Mouse (Mus musculus): ENCODE measurements around the gene Atpaf2. TPM values are rescaled to one million over a fixed set of nuclear protein-coding genes. Genes with fewer than 3 reads are reported as not detected.
A peak's percentile ranks its signal among the peaks of the same experiment; 100 is the strongest.

The Atpaf2 gene
- polyA plus RNA-seq, 1 experiment from 2014 or later: 54.8 TPM

DNA sequence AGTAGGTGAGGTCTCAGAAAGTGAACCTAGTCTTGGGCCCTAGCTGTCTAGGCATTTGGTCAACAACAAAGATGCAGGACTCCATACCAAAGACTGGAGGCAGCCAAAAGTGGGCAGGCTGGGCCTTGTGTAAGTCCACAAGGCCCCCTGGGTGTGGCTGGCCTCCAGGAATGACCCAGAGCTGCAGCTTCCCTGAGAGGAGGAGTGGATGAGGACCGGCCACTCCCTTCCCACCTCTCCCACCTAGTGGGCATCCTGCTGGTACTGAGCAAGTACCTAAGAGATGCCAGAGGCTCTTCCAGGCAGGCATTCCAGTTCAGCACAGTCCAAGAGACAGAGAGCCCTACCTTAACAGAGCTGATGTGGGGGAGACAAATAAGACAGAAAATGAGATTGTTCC lies 58.3 kb downstream of the Atpaf2 start:
- no peaks in the 10 kb centered on the region for H3K36me3 ChIP-seq
- H3K4me2 ChIP-seq (replicated peaks): no peak overlapping the region
- no peaks in the 10 kb centered on the region for H3K4me1 ChIP-seq
- no peak overlapping the region for H3K9ac ChIP-seq
- H3K27me3 ChIP-seq: no peaks in the 10 kb centered on the region
- 68% methylated on average over 1 of the region's 1 CpGs for WGBS
- H3K9me3 ChIP-seq: no peaks in the 10 kb centered on the region
- no peak for ATAC-seq (ENCODE audit: low FRiP score, low read depth)
- H3K4me3 ChIP-seq: no peak overlapping the region
- H3K27ac ChIP-seq: no peak overlapping the region

GRCm38 (mm10) chr11:60359138-60359537 lies 59.1 kb downstream of the Atpaf2 start:
- ATAC-seq (ENCODE audit: low FRiP score, low read depth): no peak
- 76% methylated on average over 5 of the region's 5 CpGs for WGBS
- no peak overlapping the region for H3K9ac ChIP-seq
- no peak overlapping the region for H3K4me3 ChIP-seq
- H3K4me1 ChIP-seq: no peaks in the 10 kb centered on the region
- H3K27me3 ChIP-seq: no peaks in the 10 kb centered on the region
- H3K4me2 ChIP-seq (replicated peaks): no peak overlapping the region
- no peak overlapping the region for H3K27ac ChIP-seq
- no peaks in the 10 kb centered on the region for H3K36me3 ChIP-seq
- H3K9me3 ChIP-seq: no peaks in the 10 kb centered on the region

- Histone ChIP-seq H3K4me2 (replicated peaks) (no peak overlapping the region), H3K9me3 (no peaks in the 10 kb centered on the region), H3K9ac (no peak overlapping the region), H3K4me1 (no peaks in the 10 kb centered on the region), H3K4me3 (no peak overlapping the region), H3K36me3 (no peaks in the 10 kb centered on the region), H3K27ac (no peak overlapping the region), H3K27me3 (no peaks in the 10 kb centered on the region)
- no peak for ATAC-seq (ENCODE audit: low FRiP score, low read depth)
- 81% methylated on average over 7 of the region's 7 CpGs for WGBS
Observed at GRCm38 (mm10) chr11:60358548-60358947, 59.7 kb downstream of the Atpaf2 start.

DNA sequence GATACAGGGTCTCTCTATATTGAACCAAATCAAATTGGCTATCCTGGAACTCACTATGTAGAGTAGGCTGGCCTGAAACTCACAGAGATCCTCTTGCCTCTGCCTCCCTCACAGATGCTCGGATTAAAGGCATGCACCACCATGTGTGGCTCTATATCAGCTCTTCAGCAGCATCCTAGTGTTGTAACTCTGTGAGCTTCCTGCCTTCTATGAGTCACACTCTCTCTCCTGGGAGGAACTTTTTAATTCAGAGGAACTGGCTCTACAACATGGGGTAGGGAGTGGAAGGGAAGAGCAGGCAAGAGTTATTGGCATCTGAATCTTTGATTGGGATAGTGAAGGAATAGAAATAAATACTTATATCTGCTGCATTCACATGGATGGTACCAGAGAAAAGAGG lies 61.1 kb downstream of the Atpaf2 start:
- Histone ChIP-seq H3K9ac (no peak overlapping the region; the same call in 1 of the 2 replicates), H3K27me3 (no peaks in the 10 kb centered on the region), H3K9me3 (no peaks in the 10 kb centered on the region), H3K4me2 (replicated peaks) (no peak overlapping the region), H3K36me3 (no peaks in the 10 kb centered on the region), H3K4me1 (peaks cover 2% of the 10 kb centered on the region), H3K27ac (no peak overlapping the region), H3K4me3 (no peak overlapping the region)
- ATAC-seq (ENCODE audit: low FRiP score, low read depth): no peak
- 37% methylated on average over 1 of the region's 1 CpGs for WGBS

- no peak overlapping the region for H3K9ac ChIP-seq
- H3K27ac ChIP-seq: no peak overlapping the region
- ATAC-seq (ENCODE audit: low FRiP score, low read depth): no peak
- no peaks in the 10 kb centered on the region for H3K36me3 ChIP-seq
- peaks cover 12% of the 10 kb centered on the region for H3K4me1 ChIP-seq
- H3K27me3 ChIP-seq: no peaks in the 10 kb centered on the region
- WGBS: 86% methylated on average over 2 of the region's 2 CpGs
- no peak overlapping the region for H3K4me2 ChIP-seq (replicated peaks)
- no peak overlapping the region for H3K4me3 ChIP-seq
- H3K9me3 ChIP-seq: no peaks in the 10 kb centered on the region
Observed at GRCm38 (mm10) chr11:60355952-60356351, 62.3 kb downstream of the Atpaf2 start.

DNA sequence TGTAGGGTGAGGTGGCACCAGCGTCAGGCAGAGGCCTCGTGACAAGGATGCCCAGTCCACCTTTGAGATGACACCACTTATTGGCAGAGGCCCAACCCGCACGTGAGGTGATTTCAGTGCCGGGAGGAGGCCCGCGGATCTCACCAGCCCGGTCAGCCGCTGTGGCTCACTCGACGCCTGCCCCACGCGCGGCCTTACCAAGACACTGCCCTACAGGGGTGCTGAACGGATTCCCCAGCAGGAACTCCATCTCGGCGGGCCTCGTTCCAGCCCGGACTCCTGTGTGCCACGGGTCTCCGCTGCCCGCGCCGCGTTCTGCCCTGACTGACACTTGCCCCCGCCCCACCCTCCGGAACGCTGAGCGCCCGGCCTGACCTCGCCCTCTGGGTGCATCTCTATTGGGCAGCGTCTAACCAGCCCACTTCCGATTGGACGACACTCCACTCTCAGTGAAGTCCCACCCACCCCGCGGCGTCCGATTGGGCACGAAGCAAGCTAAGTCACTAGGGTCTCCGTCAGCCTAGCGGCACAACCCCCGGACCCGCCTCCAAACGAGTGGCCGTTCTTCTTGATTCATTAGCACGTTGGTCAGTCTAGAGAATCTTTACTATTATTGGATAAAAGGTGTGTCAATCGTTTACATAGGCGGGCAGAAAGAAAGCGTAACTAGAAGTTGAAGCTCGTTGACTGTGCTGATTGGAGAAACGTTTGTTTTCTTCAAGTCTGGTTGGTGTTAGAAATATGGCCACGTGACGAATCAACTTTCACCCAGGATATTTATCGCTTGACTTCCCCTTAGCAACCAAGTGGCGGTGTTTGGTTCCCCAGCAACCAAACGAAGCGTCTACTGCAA lies 65.5 kb downstream of the Atpaf2 start, which contains the start of the genes Tom1l2 and Drc3:
Tom1l2 (minus strand) TSS at position 347 of the 853 bp plus-strand sequence.
Drc3 (plus strand) TSS at position 771 of the 853 bp plus-strand sequence.
- Histone ChIP-seq H3K27me3 (no peaks in the 10 kb centered on the region), H3K27ac (no peak within 1 kb of the TSS)

GRCm38 (mm10) chr11:60351925-60352371 lies 66.3 kb downstream of the Atpaf2 start:
- ATAC-seq (ENCODE audit: low FRiP score, low read depth): no peak
- peak overlapping the region; percentile 71 for H3K4me3 ChIP-seq
- H3K36me3 ChIP-seq: no peaks in the 10 kb centered on the region
- H3K9ac ChIP-seq: peak overlapping the region; percentile 76
- H3K4me2 ChIP-seq (replicated peaks): peak overlapping the region; percentile 77
- 29% methylated on average over 11 of the region's 11 CpGs for WGBS
- no peaks in the 10 kb centered on the region for H3K27me3 ChIP-seq
- peaks cover 12% of the 10 kb centered on the region for H3K4me1 ChIP-seq
- no peak overlapping the region for H3K27ac ChIP-seq
- H3K9me3 ChIP-seq: no peaks in the 10 kb centered on the region

More for the DNA sequence above, 65.5 kb downstream of the Atpaf2 start, which contains the start of the genes Tom1l2 and Drc3:
- ATAC-seq (ENCODE audit: low FRiP score, low read depth): peak; percentile 100
- Histone ChIP-seq H3K4me1 (peaks cover 12% of the 10 kb centered on the region), H3K36me3 (no peaks in the 10 kb centered on the region), H3K9ac (peak within 1 kb of the TSS; percentile 76), H3K4me3 (peak within 1 kb of the TSS; percentile 71), H3K9me3 (no peaks in the 10 kb centered on the region), H3K4me2 (replicated peaks) (peak within 1 kb of the TSS; percentile 77)
- under 1% methylated on average over 57 of the region's 57 CpGs for WGBS

GRCm38 (mm10) chr11:60351388-60351787 lies 66.9 kb downstream of the Atpaf2 start:
- no peak for ATAC-seq (ENCODE audit: low FRiP score, low read depth)
- no peaks in the 10 kb centered on the region for H3K9me3 ChIP-seq
- H3K27me3 ChIP-seq: no peaks in the 10 kb centered on the region
- peak overlapping the region; percentile 76 for H3K9ac ChIP-seq
- H3K36me3 ChIP-seq: no peaks in the 10 kb centered on the region
- peaks cover 12% of the 10 kb centered on the region for H3K4me1 ChIP-seq
- peak overlapping the region; percentile 71; the same call in 1 of the 2 replicates for H3K4me3 ChIP-seq
- no peak overlapping the region for H3K27ac ChIP-seq
- WGBS: 65% methylated on average over 2 of the region's 2 CpGs
- H3K4me2 ChIP-seq (replicated peaks): peak overlapping the region; percentile 77

Other genes starting within 250 kb of the Atpaf2 start
- gene Srebf1, start 195.9 kb downstream of the Atpaf2 start, polyA plus RNA-seq (2015; fragmentation: Nextera tagmentation; extraction: Ambion mirVana): 64.5 and 65.7 TPM in 2 replicates
- 26.4 and 27.9 TPM in 2 replicates for gene Tom1l2, start 65.6 kb downstream of the Atpaf2 start, polyA plus RNA-seq (2015; fragmentation: Nextera tagmentation; extraction: Ambion mirVana)
- gene Drc3, start 65.1 kb downstream of the Atpaf2 start, polyA plus RNA-seq (2015; fragmentation: Nextera tagmentation; extraction: Ambion mirVana): 1.0 and 1.5 TPM in 2 replicates
- 23.5 and 24.9 TPM in 2 replicates for gene Gid4, start 1.3 kb downstream of the Atpaf2 start, polyA plus RNA-seq (2015; fragmentation: Nextera tagmentation; extraction: Ambion mirVana)
- 120 and 129 TPM in 2 replicates for gene Drg2, start 36.1 kb upstream of the Atpaf2 start, polyA plus RNA-seq (2015; fragmentation: Nextera tagmentation; extraction: Ambion mirVana)
- gene Myo15, start 50.9 kb upstream of the Atpaf2 start, polyA plus RNA-seq (2015; fragmentation: Nextera tagmentation; extraction: Ambion mirVana): 0.75 and 0.76 TPM in 2 replicates
- 34.4 and 36.7 TPM in 2 replicates for gene Alkbh5, start 117.9 kb upstream of the Atpaf2 start, polyA plus RNA-seq (2015; fragmentation: Nextera tagmentation; extraction: Ambion mirVana)

Measured in limb, embryonic 13.5 days (tissue).